Mouse (Mus musculus): ENCODE results near the gene Cdyl.

GRCm38 (mm10) chr13:35911476-35911875 is 251.8 kb downstream of the Cdyl start:
- TF ChIP-seq CTCF (IDR thresholded peaks at IDR 0.05; ENCODE audit: insufficient read depth, low read length) (no peak), POLR2A (IDR thresholded peaks at IDR 0.05; ENCODE audit: borderline replicate concordance, extremely low read depth, low read depth, low read length) (no peak)

Measured in lung, adult 2 months (tissue).